Mouse (Mus musculus) heart, postnatal 25 days (tissue): ENCODE measurements around the gene Vangl1. TPM values are rescaled to one million over a fixed set of nuclear protein-coding genes. Genes with fewer than 3 reads are reported as not detected.

Source experiments
- DNase-seq: peaks from one replicate; pipeline ENCODE4 v3.0.0; 2022; ENCODE audit warnings: low spot score
- intact Hi-C: fragments of 180-260 bp; cut with DNase I; formaldehyde crosslinking; loops from one replicate; pipeline ENCODE4 v1.15.1; 2025
- total RNA-seq, 2 experiments: library from RNA; stranded (reverse); gene quantifications; 2 replicates each; pipeline ENCODE4 v1.2.3; 2021

The Vangl1 gene
- total RNA-seq, 2 experiments from 2014 or later, result 11.3 to 12.9 TPM

- intact Hi-C loops, result loop anchor here (5.0 kb wide), 2 partner anchors 36 to 71 kb away; no protein-coding TSS in a partner anchor
- no peak for DNase-seq
Measured at GRCm38 (mm10) chr3:102203131-102203530, 1.4 kb downstream of the Vangl1 start.

GRCm38 (mm10) chr3:102199991-102200390 lies 4.5 kb downstream of the Vangl1 start:
- intact Hi-C loops, result loop anchor here (5.0 kb wide), 2 partner anchors 33 to 68 kb away; no protein-coding TSS in a partner anchor
- no peak for DNase-seq

- intact Hi-C loops, result no loop called here
- no peak for DNase-seq
Measured at GRCm38 (mm10) chr3:102199226-102199625, 5.3 kb downstream of the Vangl1 start.

GRCm38 (mm10) chr3:102198446-102198845 lies 6.0 kb downstream of the Vangl1 start:
- no peak for DNase-seq
- intact Hi-C loops, result no loop called here

- no peak for DNase-seq
- intact Hi-C loops, result no loop called here
Measured at GRCm38 (mm10) chr3:102197746-102198145, 6.7 kb downstream of the Vangl1 start.

- DNase-seq, result no peak
- intact Hi-C loops, result no loop called here
Measured at GRCm38 (mm10) chr3:102197152-102197551, 7.3 kb downstream of the Vangl1 start.

DNA sequence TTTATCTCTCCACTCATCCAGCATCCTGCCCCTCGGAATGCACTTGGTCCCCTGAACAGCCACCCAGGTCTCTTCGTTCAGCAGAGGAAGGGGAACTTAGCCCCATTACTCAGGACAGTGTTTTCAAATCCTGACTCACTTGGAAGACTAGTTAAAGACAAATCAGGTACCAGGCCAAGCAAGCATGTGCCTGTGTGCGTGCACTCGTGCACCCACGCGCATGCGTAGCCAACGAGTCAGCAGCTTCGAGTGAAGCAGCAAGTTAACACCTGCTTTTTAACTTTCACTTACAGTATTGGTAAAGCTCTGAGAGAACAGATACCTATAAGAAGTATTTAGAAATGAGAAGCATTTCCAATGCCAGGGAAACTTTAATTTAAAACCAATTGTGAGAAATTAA lies 8.3 kb downstream of the Vangl1 start:
- DNase-seq, result no peak
- intact Hi-C loops, result no loop called here

DNA sequence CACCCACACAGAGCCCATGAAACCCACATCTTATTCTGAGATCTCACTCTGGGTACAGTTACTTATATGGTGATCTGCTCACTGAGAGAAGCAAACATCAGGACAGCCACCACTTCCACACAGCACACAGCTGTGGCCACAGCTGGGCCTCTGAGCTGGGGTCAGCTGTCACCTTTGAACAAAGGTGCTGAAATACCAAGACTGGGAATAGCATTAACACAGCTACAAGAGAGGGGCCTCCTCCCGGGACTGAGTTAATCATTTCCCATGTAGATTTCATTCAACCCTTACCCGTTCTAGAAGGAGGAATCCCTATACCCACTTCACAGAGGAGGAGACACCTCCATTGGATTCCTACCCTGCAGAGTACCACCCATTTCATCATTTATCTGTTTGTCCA lies 8.7 kb downstream of the Vangl1 start:
- no peak for DNase-seq
- intact Hi-C loops, result no loop called here

DNA sequence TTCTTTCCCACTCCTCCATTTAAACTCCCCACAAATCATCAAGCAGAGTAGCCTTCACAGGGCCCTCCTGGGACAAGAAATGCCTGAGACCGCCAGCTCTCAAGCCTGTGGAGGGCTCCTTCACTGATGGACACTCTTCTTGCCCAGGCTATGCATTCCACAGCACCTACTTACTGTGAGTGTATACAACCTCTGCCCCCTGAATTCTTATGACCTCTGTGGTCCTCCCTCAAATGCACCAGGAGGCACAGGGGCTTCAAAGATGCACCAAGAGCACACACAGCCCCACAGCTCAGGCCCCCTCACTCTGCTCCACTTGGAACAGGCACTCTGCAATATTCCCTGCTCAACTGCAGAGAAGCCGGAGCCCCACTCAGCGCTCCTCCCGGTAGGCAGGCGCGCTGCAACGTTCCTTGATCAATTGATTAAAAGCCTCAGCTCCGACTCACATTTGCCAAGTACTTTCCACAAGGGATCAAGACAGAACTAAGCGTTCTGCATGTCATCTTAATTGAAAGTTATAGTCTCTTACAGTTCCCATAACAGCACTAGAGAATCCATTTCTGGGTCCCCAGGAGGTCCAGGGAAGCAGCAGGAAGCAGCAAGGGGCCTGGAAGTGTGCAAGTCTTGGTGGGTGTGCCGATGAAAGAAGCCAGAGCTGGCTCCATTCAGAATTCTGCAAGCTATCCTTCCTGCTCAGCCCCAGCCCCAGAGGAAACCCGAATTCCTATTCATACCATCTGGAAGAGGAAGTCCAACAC lies 10.0 kb downstream of the Vangl1 start:
- intact Hi-C loops, result no loop called here

GRCm38 (mm10) chr3:102193488-102194290 lies 10.8 kb downstream of the Vangl1 start:
- DNase-seq, result no peak

More for the DNA sequence above, 10.0 kb downstream of the Vangl1 start:
- no peak for DNase-seq

GRCm38 (mm10) chr3:102192621-102193020 lies 11.9 kb downstream of the Vangl1 start:
- intact Hi-C loops, result no loop called here
- DNase-seq, result no peak

More at GRCm38 (mm10) chr3:102193488-102194290, 10.8 kb downstream of the Vangl1 start:
- intact Hi-C loops, result no loop called here

GRCm38 (mm10) chr3:102191575-102191974 lies 12.9 kb downstream of the Vangl1 start:
- intact Hi-C loops, result no loop called here

GRCm38 (mm10) chr3:102190642-102191041 lies 13.9 kb downstream of the Vangl1 start:
- intact Hi-C loops, result no loop called here
- DNase-seq, result no peak

More at GRCm38 (mm10) chr3:102191575-102191974, 12.9 kb downstream of the Vangl1 start:
- no peak for DNase-seq

- no peak for DNase-seq
- intact Hi-C loops, result no loop called here
Measured at GRCm38 (mm10) chr3:102190015-102190414, 14.5 kb downstream of the Vangl1 start.

DNA sequence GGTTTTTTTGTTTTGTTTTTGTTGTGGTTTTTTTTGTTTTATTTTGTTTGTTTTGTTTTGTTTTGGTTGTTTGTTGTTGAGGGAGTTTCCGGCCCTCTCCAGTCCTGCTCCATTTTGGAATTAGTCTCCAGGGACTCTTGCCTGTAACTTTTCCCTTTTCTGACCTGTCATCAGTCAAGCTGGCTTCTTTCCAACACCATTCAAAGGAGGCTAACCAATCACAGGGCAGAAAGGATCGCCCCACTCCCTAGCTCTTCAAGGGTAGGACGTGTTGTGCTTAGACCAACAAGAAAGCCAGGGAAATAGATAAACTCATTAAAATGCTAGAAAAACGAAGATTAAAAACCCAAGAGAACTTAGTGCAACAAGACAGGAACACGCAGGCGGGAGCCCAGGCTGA lies 15.5 kb downstream of the Vangl1 start:
- intact Hi-C loops, result no loop called here
- no peak for DNase-seq

DNA sequence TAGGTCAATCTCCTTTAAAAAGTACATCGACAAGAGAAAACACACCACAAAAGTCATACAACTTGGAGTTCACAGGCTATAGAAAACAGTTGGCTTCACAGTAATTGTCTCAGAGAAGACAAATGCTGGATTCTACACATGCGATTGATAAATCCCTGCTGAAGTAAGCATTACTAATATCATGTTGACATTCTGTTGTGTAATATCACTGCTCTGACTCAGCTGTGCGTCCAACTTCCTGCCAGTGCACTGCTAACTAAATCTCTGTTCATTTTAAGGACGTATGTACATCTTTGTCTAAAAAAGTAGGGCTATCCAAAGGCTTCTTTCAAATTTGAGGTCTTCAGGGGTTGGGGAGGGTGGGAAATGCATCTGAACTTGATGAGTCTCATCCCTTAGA lies 17.1 kb downstream of the Vangl1 start:
- no peak for DNase-seq
- intact Hi-C loops, result no loop called here

DNA sequence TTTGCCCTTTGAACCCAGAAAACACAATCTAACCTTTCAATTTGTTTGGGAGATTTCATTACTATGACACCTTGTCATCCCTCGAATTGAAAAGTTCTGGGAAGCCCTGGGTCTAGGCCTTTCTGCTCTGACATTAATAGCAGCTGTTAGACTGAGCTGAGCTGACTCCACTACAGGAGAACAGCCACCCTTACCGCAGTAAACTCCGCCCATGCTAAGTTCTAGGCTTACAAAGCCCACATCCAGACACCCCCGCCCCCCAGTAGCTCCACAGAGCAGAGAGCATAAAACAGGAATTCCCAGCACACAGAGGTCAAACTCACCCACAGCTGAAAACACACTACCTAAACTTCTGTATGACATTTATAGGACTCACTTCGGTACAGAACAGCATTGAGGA lies 19.8 kb downstream of the Vangl1 start:
- no peak for DNase-seq

GRCm38 (mm10) chr3:102182601-102183000 lies 21.9 kb downstream of the Vangl1 start:
- DNase-seq, result no peak

More for the DNA sequence above, 19.8 kb downstream of the Vangl1 start:
- intact Hi-C loops, result no loop called here

GRCm38 (mm10) chr3:102181191-102181590 lies 23.3 kb downstream of the Vangl1 start:
- intact Hi-C loops, result no loop called here
- no peak for DNase-seq

More at GRCm38 (mm10) chr3:102182601-102183000, 21.9 kb downstream of the Vangl1 start:
- intact Hi-C loops, result no loop called here

DNA sequence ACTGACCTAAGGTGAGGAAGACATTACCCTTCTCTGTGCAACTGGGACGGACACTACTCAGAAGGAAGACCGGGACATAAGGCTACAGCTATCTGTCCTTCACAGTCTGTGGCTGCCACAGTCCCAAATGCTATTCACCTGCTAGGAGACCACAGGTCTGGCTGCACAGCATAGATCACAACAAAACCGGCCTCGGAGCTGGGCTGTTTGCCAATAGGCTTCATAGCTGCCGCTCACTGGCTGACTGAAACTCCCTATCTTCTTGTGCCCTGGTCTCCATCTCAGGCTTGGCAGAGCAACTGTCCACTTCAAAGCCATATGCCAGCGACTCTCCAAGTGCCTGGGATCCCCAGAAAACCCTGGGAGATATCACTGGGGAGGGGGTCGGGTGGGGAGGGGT lies 23.7 kb downstream of the Vangl1 start:
- intact Hi-C loops, result no loop called here
- DNase-seq, result no peak

DNA sequence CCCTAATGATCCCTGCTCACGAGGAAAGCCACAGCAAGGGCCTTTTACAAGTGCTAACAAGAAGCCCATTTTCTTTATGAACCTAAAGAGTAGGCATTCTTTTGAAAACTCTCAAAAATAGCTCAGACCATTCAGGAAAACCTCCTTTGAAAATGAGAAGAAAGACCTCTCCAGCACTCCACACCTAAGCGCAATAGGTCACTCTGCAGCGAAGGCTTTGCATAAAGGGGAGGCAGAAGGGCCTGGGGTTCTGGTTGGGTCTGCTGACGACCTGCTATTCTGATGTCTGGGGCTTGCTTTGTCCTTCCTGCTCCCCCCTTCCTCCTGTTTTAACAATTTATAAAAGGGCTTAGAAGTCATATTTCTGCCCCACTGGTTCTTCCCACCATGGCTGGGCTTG lies 24.6 kb downstream of the Vangl1 start:
- intact Hi-C loops, result no loop called here

More for the DNA sequence above, 24.6 kb downstream of the Vangl1 start:
- DNase-seq, result no peak
